Mouse (Mus musculus): ENCODE data around the gene Mum1. TPM values are rescaled to one million over a fixed set of nuclear protein-coding genes. Genes with fewer than 3 reads are reported as not detected.

Gene Mum1
- polyA plus RNA-seq, 1 experiment, result not detected

GRCm38 (mm10) chr10:80271186-80271843, 45.1 kb downstream of the Mum1 start:
- WGBS, result 67% methylated on average over 5 of the region's 5 CpGs
- TF ChIP-seq POLR2A (IDR thresholded peaks at IDR 0.05; ENCODE audit: insufficient read depth, low read depth, low read length) (no peak), CTCF (IDR thresholded peaks at IDR 0.05; ENCODE audit: insufficient read depth, low read depth, low read length) (no peak)
- Histone ChIP-seq H3K4me1 (ENCODE audit: control insufficient read depth, insufficient read depth, low read length) (peaks cover 52% of the 10 kb centered on the region), H3K27ac (ENCODE audit: insufficient read depth, low read depth, low read length) (no peak overlapping the region), H3K4me3 (ENCODE audit: insufficient read depth, low read depth, low read length) (no peak overlapping the region)

DNA sequence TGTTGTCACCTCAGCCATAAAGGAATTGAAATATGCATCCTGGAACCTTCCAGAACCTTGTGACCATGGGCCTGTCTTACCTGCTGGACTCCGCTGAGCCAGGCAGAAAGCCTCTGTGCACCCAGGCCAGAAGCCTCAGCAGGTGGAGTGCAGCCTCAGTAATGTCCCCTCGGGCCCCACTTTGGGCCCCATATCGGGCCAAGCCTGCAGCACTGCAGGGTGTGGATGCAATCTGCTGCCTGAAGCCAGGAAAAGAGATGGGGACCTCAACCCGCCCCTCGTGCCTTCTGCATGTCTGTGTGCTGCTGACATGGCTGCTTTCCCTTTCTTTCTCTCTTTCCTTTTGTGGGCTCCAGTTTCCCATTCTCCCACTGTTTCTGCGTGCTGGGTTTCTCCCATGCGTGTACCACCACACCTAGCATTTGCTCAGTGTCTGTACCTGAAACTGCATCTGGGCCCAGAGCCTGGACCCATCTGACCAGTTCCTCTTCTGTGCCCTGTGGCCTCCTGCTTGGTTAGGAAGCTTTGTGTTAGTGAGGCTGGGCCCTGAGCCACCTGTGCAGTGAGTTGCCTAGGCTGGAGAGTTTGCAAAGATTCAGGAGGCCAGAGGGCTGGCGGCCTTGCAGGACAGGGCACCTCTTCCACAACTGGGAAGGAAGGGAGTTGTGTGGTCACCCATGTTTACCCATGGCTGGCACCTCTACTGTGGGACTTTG, 45.8 kb downstream of the Mum1 start:
- TF ChIP-seq POLR2A (IDR thresholded peaks at IDR 0.05; ENCODE audit: insufficient read depth, low read depth, low read length), result no peak
- TF ChIP-seq CTCF (IDR thresholded peaks at IDR 0.05; ENCODE audit: insufficient read depth, low read depth, low read length), result no peak
- Histone ChIP-seq H3K4me1 (ENCODE audit: control insufficient read depth, insufficient read depth, low read length) (peaks cover 49% of the 10 kb centered on the region), H3K4me3 (ENCODE audit: insufficient read depth, low read depth, low read length) (no peak overlapping the region), H3K27ac (ENCODE audit: insufficient read depth, low read depth, low read length) (no peak overlapping the region)
- 79% methylated on average over 8 of the region's 8 CpGs for WGBS

DNA sequence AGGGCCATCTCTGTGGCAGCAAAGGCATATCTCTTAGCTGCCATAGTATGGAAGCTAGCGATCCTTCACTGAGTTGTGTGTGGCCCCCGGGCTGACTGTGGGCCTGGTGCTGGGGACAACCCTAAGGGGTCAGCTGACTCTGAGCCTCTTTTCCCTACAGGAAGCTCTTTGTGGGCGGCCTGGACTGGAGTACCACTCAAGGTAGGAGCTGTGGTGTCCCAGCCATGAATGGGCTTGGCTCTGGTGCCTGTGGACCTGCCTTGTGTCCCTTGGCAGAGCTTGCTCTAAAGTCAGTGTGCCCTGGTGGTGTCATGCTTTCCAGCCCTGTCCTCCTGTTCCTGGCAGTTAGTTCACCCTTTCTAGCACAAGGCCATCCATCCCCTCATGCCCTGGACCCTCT, 47.6 kb downstream of the Mum1 start:
- Histone ChIP-seq H3K27ac (ENCODE audit: insufficient read depth, low read depth, low read length) (no peak overlapping the region), H3K4me1 (ENCODE audit: control insufficient read depth, insufficient read depth, low read length) (peaks cover 36% of the 10 kb centered on the region), H3K4me3 (ENCODE audit: insufficient read depth, low read depth, low read length) (no peak overlapping the region)
- 84% methylated on average over 3 of the region's 3 CpGs for WGBS
- TF ChIP-seq POLR2A (IDR thresholded peaks at IDR 0.05; ENCODE audit: insufficient read depth, low read depth, low read length) (no peak), CTCF (IDR thresholded peaks at IDR 0.05; ENCODE audit: insufficient read depth, low read depth, low read length) (no peak)

DNA sequence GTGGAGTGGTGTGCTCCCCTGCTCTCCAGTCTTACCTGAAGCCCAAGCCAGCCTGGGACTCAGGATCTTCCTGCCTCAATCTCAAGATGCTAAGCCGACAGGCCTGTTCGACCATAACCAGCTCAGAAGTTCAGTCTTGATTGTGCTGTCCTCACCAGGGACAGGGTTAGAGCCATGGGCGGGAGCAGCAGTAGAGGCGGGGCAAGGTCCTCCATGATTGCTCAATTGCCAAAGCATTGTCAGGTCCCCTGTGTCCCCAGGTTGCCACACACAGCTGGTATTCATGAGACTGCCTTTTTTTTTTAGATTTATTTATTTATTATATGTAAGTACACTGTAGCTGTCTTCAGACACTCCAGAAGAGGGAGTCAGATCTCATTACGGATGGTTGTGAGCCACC, 50.0 kb downstream of the Mum1 start:
- 77% methylated on average over 5 of the region's 5 CpGs for WGBS
- no peak overlapping the region for H3K27ac ChIP-seq (ENCODE audit: insufficient read depth, low read depth, low read length)
- H3K4me3 ChIP-seq (ENCODE audit: insufficient read depth, low read depth, low read length), result no peak overlapping the region
- peaks cover 34% of the 10 kb centered on the region for H3K4me1 ChIP-seq (ENCODE audit: control insufficient read depth, insufficient read depth, low read length)
- TF ChIP-seq POLR2A (IDR thresholded peaks at IDR 0.05; ENCODE audit: insufficient read depth, low read depth, low read length), result no peak
- no peak for TF ChIP-seq CTCF (IDR thresholded peaks at IDR 0.05; ENCODE audit: insufficient read depth, low read depth, low read length)

GRCm38 (mm10) chr10:80278390-80278789, 52.2 kb downstream of the Mum1 start:
- Histone ChIP-seq H3K27ac (ENCODE audit: insufficient read depth, low read depth, low read length) (no peak overlapping the region), H3K4me1 (ENCODE audit: control insufficient read depth, insufficient read depth, low read length) (peaks cover 32% of the 10 kb centered on the region), H3K4me3 (ENCODE audit: insufficient read depth, low read depth, low read length) (no peak overlapping the region)
- TF ChIP-seq POLR2A (IDR thresholded peaks at IDR 0.05; ENCODE audit: insufficient read depth, low read depth, low read length) (no peak), CTCF (IDR thresholded peaks at IDR 0.05; ENCODE audit: insufficient read depth, low read depth, low read length) (no peak)
- WGBS, result 92% methylated on average over 9 of the region's 9 CpGs

- TF ChIP-seq CTCF (IDR thresholded peaks at IDR 0.05; ENCODE audit: insufficient read depth, low read depth, low read length), result no peak
- no peak for TF ChIP-seq POLR2A (IDR thresholded peaks at IDR 0.05; ENCODE audit: insufficient read depth, low read depth, low read length)
- no peak overlapping the region for H3K4me3 ChIP-seq (ENCODE audit: insufficient read depth, low read depth, low read length)
- WGBS, result 90% methylated on average over 12 of the region's 12 CpGs
- H3K4me1 ChIP-seq (ENCODE audit: control insufficient read depth, insufficient read depth, low read length), result peaks cover 24% of the 10 kb centered on the region
- H3K27ac ChIP-seq (ENCODE audit: insufficient read depth, low read depth, low read length), result no peak overlapping the region
These were observed 53.0 kb downstream of the Mum1 start for GRCm38 (mm10) chr10:80279273-80279672.

DNA sequence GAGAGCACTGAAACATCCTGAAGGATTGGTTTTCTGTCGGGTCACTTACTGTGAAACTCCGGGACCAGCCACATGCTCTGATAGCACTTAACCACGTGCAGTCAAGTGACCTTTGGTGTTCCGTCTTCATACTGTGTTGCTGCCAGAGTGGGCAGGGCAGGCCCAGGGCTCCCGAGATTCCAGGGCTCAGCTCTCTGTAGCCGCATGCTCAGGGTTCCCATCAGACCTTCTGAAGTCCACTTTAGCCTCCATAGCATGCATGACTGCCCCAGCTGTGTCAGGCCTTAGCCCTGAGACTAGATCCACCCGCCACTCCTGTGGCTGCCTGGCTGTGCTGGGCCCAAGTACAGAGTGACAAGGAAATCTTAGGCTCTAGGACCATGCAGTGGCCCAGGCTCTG, 55.1 kb downstream of the Mum1 start:
- no peak for TF ChIP-seq POLR2A (IDR thresholded peaks at IDR 0.05; ENCODE audit: insufficient read depth, low read depth, low read length)
- no peak for TF ChIP-seq CTCF (IDR thresholded peaks at IDR 0.05; ENCODE audit: insufficient read depth, low read depth, low read length)
- WGBS, result 71% methylated on average over 7 of the region's 7 CpGs
- Histone ChIP-seq H3K4me1 (ENCODE audit: control insufficient read depth, insufficient read depth, low read length) (peaks cover 24% of the 10 kb centered on the region), H3K27ac (ENCODE audit: insufficient read depth, low read depth, low read length) (no peak overlapping the region), H3K4me3 (ENCODE audit: insufficient read depth, low read depth, low read length) (no peak overlapping the region)

DNA sequence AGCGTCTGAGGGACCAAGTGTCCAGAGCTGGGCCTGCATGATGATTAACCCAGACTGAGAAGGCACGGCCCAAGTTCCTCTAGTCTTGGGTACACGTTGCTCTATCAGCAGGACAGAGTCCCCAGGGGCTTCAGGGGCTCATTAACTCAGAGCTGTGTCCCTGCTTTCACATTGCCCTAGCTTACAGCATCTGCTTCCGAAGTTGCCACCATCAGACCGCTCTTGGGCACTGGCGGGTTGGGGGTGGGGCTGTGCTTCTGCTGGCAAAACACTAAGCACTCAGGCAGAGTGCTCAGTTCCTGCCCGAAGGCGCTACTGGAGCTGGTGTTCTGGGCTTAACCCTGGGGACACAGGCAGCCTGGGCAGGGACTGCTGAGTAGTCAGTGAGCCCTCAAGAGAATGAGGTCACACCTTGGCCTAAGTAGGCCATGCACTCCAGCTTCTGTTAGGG, 55.7 kb downstream of the Mum1 start:
- TF ChIP-seq CTCF (IDR thresholded peaks at IDR 0.05; ENCODE audit: insufficient read depth, low read depth, low read length) (no peak), POLR2A (IDR thresholded peaks at IDR 0.05; ENCODE audit: insufficient read depth, low read depth, low read length) (no peak)
- WGBS, result 44% methylated on average over 8 of the region's 8 CpGs
- Histone ChIP-seq H3K4me1 (ENCODE audit: control insufficient read depth, insufficient read depth, low read length) (peaks cover 24% of the 10 kb centered on the region), H3K4me3 (ENCODE audit: insufficient read depth, low read depth, low read length) (no peak overlapping the region), H3K27ac (ENCODE audit: insufficient read depth, low read depth, low read length) (no peak overlapping the region)

Data from olfactory bulb, adult 2 months (tissue).